Mouse (Mus musculus) cerebellum, adult 9-11 months (tissue): ENCODE results near the gene Usf1.

ENCODE experiments used
- DNase-seq: peaks from one replicate; pipeline ENCODE4 v3.0.0; 2022

Gene Usf1

DNA sequence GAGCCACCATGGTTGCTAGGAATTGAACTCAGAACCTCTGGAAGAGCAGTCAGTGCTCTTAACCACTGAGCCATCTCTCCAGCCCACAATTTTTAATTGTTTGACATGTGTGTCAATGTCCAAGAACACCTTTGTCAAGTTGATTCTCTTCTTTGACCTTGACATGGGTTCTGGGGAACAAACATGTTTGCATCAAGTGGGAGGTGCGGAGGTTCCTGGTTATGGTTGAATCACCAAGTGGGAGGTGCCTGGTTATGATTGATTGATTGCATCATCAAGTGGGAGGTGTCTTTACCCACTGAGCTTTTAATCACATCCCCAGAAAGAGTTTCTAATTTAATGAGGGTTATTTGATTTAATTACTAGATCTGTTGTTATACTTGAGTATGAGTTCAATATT is 46.5 kb downstream of the Usf1 start:
- no peak for DNase-seq

DNA sequence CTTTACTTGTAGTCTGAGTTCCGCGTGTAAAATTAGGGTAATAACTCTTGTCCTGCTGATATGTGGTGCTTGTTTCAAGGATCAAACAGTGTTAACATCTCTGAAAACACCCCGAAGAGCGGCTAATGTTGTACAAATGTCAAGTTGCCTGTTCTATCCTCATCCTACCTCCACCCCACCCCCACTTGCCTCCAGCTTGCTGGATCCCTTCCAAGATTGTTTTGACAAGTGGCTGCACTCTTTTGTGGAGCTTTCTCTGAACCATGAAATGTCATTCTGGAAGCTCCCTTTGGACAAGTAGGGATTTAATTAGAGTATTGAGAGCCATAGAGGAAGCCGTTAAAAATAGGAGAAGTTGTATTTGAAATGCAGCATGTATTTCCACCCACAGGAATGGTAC is 48.7 kb downstream of the Usf1 start:
- no peak for DNase-seq

DNA sequence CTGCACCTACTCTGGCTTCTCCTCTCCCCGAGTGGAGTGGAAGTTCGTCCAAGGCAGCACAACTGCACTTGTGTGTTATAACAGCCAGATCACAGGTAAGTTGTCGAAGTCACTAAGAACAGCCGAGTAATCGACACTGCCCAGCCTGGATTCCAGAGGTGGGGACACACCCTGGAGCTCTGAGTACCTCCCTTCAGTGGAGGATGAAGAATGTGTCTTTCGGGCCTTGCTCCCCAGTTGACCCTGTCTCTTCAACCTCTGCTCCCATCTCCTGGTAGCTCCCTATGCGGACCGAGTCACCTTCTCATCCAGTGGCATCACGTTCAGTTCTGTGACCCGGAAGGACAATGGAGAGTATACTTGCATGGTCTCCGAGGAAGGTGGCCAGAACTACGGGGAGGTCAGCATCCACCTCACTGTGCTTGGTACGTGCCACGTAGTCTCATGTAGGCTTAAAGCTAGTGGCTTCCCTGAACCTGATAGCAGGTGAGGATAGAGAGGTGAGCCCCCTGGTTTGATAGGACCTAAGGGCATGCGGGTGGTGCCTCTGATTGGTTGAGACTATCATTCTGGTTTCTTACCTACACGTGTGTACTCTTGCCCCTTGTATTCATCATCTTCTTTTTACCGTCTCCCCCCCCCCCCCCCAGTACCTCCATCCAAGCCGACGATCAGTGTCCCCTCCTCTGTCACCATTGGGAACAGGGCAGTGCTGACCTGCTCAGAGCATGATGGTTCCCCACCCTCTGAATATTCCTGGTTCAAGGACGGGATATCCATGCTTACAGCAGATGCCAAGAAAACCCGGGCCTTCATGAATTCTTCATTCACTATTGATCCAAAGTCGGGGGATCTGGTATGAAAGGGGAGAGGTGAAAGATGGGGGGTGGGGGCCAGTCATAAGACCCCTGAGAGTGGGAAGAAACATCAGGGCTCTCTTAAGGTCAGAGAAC is 49.7 kb downstream of the Usf1 start:
- DNase-seq: no peak

DNA sequence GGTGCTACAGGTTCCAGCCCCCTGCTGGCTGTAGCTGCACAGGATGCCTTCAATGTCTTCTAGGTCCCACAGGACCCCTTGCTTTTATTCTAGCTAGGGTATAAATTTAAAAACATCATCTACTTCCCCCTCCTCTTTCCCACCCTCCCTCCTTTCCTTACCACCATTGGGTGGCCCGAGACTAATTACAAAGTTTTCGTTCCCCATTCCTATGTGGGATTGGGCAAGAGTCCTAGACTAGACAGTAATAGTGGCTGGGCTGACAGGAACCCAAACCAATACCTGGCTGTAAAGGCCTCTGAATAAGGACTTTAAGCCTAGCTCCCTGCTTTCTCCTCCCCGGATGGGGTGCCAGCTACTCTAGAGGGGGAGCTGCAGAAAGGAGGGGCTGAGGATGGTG is 52.0 kb downstream of the Usf1 start:
- no peak for DNase-seq

DNA sequence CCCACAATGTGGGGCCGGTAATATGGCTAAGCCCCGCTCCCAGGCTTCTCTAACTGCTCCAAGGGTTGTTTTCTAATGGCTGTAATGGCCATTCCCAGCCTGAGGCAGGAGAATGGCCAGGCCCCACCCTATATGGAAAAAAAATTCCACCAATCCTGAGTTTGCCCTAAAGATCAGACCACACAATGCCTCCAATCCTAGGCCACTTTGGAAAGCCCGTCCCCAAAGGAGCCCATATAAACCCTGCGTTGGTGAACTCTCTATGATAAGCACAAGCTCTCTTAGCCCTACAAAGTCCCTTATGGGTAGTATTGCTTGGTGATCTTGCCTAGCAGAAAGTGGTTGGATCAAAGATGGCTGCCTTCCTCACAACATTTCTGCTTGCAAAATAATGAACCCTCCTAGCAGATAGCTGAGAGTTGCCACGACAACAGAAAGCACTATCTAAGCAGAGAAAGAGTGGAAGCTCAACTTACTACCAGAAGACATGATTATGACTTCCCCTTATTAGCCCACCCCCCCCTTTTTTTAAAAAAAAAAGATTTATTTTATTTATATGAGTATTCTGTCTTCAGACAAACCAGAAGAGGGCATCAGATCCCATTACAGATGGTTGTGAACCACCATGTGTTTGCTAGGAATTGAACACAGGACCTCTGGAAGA is 54.8 kb downstream of the Usf1 start:
- no peak for DNase-seq

DNA sequence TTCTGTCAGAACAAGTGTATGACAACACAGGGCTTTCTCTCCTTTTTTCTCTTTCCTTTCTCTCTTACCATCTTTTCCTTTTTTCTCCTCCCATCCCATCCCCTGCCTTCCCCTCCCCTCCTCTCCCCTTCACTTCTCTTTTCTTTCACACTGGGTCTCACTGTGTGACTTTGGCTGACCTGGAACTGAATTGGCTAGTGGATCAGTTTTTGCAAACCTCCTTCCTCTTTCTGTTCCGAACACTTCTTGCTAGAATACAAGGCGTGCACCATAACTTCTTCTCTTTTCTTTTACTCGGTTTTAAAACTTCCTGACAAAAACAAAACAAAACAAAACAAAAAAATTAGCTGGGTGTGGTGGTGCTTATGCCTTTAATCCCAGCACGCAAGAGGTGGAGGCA is 55.5 kb downstream of the Usf1 start:
- no peak for DNase-seq
